Mouse (Mus musculus) neutrophil, adult 5-6 weeks (primary cell): Measurements from ENCODE around the gene Akt1. TPM values are rescaled to one million over a fixed set of nuclear protein-coding genes. Genes with fewer than 3 reads are reported as not detected.

ENCODE experiments used
- ATAC-seq: fragments of 151-379, 151-347 bp; 2 replicates; pipeline ENCODE4 v1.8.0; 2017; ENCODE audit warnings: mild to moderate bottlenecking, moderate TSS enrichment; ENCODE audit not compliant: insufficient number of reproducible peaks, poor library complexity, low FRiP score, severe bottlenecking; ENCODE audit errors: extremely low read depth
- total RNA-seq: library from RNA; stranded (forward); fragments of 200-1000 nt; gene quantifications from 2 replicates; pipeline ENCODE4 v1.2.3, GENCODE M21; 2017

The Akt1 gene
- total RNA-seq, 1 experiment from 2014 or later: 218 TPM

DNA sequence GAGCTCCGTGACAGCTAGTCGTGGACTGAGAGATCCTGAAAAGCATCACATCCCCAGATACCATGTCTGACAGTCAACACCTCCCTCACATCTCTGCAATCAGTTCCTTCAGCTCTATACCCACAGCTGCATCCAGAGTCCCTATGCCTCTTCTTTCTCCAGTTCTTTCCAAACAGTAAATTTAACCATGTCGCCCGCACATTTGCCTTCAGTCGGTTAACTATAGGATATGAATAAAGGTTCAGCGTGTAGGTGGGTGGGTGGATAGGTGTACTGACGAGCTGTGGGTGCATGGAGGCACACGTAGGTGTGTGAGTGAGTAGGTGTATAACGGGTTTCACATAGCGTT is 19.4 kb upstream of the Akt1 start:
- no peak for ATAC-seq

DNA sequence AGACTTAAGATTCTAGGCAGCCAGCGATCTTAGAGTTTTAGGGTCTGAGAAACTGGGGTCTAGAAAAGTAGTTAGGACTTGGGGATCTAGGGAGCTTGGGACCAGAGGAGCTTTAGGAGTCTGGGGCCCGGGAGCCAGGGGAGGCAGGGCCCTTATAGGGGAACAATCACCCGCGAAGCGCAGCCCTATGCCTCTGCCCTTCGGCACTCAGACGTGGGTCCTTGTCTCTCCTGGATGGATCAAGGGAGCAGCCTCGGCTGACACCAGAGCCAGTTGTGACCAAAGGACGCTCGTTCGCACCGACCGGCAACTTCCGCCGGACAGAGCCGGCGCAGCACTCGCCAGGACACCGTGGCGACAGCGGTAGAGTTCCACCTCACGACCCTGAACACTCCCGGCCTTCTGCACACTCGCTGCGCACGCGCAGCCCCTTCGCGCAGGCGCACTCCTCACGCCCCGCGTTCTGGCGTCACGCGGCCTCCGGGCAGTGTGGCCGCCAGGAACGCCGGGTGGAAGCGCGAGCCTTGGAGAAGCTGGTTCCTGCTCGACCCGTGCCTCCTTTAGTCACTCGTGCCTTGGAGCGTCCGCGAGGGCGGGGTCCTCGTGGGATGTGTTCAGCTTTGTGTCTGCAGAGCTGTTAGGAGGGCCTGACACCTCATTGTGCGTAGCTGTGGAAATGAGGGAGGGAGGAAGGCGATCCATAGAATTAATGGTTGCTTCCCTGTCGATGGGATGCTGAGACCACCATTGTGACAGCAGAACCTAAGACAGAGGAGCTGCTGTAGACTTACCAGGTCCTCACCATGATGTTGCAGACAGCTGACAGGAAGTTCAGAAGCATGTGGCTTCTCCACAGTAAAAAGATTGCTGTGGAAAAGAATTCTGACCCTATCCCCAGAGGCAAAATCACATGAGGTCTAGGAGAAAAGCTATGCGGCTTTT is 18.8 kb upstream of the Akt1 start:
- peak; percentile 50 for ATAC-seq

DNA sequence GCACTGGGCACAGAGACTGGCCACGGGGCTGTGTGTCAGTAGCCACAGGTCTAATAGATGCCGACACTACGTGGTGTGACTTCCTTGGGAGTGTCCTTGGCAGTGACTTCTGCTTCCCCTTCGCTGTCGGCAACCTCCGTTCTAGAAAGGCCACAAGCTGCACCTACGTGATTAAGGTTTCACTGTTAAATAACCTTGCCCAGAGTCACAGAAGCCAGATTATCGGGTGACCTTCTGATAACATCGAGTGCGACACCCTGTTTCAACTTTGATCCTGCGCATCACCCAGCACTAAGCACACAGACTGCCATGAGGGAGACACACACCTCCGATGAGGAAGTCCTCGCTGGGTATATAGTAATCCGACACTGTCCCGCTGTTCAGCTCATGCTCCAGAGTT is 13.8 kb upstream of the Akt1 start:
- peak; percentile 80 for ATAC-seq

DNA sequence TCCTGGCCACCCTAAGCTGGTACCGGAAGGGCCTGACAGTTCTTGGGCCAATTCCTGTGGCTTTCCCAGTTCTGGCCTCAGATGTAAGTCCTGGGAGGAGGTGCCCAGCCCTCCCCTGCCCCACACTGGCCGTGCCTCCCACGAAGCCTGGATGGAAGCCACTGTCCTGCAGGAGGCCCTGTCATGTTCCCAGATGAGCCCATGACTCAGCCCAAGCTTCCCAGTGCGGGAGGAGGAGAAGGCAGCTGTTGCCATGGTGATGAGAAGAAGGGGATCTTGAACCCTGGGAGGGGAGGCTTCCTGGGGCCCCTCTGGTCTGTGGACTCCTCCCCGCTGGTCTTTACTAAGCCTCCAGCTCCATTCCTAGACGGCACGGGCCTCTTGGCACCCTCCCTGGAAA is 8.7 kb upstream of the Akt1 start:
- ATAC-seq: no peak

DNA sequence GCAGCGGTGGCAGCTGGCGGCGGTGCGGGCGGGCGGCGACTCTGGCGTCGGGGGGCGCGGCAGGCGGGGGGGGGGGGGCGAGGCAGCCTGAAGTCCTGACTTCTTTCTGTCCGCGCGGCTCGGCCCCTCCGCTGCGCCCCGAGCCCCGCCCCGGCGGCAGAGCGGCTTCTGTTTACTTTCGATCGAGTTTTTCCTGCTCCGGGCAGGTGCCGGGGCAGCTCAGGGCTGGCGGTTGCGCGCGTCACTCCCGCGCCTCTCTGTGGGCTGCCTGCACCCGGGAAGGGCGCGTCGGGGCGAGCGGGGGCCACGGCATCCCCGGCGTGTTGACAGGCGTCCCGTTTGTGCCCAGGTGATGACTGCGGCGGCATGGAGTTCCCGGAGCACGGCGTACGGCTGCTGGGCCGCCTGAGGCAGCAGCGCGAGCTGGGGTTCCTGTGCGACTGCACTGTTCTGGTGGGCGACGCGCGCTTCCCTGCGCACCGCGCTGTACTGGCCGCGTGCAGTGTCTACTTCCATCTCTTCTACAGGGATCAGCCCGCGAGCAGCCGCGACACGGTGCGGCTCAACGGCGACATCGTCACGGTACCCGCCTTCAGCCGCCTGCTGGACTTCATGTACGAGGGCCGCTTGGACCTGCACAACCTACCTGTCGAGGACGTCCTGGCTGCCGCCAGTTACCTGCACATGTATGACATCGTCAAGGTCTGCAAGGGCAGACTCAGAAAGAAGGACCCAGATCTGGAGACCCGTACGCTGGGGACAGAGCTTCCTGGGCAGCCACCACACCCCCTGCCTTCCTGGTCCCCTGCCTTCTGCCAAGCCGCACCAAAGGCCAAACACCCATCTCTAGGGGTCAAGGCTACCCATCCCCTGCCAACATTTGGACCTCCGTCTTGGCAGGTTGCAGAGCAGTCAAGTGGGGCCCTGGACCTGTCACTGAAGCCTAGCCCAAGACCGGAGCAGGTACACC is 4.6 kb upstream of the Akt1 start:
- no peak for ATAC-seq

DNA sequence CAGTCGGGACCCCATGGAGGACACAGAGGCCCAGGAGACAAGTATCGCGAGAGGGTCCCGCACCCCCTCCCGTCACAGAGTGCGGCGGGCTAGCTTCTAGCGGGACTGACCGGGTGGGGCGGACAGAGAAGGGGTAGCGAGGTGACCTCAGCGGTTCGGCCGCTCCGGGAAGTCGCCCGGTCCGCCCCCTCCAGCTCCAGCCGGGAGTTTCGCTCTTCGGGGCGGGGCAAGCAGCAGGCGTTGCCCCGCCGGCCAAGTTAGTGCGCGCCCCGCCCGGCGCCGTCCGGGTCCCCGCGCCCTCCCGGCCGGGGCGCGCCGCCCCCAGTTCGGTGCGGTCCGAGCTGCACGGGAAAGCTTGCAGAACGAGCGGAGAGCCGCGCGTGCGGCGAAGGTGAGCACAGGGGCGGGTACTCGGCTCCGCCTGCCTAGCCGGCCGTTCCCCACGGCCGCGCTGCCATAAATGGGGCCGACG is 3.9 kb upstream of the Akt1 start, which contains the start of gene Zbtb42:
Gene Zbtb42, plus strand, starts transcription at position 274 of the 472 bp plus-strand sequence.
- ATAC-seq: no peak

DNA sequence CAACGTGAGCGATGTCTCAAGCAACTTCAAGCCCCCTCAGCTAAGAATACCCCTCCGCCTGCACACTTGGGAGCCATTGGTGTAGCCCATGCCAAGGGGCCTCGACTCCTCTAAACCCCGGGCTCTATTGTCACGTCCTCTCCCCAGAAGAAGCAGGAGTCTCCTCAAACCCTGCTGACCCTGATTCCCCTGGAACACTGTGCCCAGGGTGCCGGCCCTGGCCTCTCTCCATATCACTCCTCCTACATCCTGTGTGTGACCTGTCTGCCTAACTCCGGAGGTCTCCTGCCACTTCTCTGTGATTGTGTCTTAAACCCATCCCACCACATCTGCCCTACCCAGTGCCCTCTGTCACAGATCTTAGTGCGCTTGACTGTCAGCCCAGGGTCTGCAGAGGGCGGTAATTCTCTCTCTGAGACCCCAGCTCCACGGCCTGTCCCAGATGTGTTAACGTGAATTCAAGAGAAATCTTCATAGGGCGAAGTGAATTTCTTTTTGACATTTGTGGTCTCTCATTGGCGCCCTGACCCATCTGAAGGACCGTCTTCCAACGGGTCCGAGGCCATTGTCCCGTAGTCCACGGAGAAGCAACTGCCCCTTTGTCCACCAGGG is 3.4 kb upstream of the Akt1 start:
- ATAC-seq: no peak

DNA sequence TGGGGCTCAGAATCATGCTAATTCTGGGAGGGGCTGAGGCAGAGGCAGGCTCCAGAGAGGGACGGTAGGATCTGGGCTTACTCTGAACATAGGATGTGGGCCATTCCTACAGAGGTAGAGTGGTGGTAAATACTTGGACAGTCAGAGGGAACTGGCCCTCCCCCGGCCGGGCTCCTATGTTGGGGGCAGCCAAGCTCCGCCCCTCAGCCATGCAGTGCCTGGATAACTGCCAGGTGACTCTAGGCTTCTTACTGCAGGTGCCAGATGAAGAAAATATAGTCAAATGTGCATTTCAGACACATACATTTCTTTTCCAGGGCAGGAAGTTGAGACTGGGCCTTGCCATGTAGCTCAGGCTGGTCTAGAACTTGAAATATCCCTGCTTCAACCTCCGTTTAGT is 2.4 kb upstream of the Akt1 start:
- ATAC-seq: no peak

DNA sequence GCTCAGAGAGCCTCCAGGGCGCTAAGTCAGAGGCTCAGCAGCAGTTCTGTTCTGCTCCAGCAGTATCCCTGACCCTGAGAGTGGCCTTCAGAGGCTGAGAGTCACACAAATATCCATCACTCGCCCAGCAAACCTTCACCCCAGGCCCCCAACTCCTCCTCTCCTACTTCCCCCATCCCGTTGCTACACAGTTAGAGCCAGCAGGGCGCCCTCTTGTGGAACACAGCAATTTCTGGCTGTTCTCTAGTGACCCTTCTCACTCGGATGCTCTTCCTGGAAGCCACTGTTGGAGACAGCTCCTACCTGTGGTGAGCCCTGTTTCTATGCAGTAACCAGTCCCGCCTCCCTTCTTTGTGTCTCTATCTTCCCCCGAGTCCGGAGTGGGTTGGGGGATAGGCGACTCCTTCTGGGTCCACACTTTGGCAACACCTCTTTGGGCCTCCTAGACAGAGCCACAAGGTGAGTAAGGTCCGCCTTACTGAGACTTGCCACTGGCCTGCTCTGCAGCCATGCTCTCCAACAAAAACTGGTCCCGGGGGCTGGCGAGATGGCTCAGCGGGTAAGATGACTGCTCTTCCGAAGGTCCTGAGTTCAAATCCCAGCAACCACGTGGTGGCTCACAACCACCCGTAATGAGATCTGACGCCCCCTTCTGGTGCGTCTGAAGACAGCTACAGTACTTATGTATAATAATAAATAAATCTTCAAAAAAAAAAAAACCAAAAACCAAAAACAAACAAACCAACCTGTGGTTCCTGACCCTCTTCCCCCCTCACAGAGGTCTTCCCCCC is 756 bp upstream of the Akt1 start:
- ATAC-seq: peak; percentile 65

DNA sequence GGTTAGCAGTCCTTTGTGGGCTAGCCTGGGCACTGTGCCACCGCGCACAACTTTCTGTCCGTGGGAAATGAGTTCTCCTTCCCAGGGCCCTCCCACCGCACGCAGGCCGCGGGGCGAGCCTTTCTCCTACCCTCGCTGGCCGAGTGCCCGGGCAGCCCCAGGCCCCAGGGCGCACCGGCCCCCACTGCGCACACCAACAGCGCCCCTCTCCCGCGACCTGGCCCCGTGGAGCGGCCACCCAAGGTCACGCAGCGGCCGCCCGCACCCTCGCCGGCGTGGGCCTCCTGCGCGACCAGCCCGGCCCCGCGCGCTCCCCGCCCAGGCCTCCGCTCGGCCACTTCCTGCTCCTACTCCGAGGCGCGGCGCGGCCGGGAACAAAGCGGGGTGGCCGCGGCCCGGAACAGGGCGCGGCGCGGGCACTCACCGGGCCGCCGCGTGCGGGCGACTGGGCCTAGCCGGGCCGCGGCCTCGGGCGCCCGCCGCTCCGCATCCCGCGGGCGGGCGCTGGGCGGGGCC is 1.1 kb downstream of the Akt1 start:
- ATAC-seq: no peak

DNA sequence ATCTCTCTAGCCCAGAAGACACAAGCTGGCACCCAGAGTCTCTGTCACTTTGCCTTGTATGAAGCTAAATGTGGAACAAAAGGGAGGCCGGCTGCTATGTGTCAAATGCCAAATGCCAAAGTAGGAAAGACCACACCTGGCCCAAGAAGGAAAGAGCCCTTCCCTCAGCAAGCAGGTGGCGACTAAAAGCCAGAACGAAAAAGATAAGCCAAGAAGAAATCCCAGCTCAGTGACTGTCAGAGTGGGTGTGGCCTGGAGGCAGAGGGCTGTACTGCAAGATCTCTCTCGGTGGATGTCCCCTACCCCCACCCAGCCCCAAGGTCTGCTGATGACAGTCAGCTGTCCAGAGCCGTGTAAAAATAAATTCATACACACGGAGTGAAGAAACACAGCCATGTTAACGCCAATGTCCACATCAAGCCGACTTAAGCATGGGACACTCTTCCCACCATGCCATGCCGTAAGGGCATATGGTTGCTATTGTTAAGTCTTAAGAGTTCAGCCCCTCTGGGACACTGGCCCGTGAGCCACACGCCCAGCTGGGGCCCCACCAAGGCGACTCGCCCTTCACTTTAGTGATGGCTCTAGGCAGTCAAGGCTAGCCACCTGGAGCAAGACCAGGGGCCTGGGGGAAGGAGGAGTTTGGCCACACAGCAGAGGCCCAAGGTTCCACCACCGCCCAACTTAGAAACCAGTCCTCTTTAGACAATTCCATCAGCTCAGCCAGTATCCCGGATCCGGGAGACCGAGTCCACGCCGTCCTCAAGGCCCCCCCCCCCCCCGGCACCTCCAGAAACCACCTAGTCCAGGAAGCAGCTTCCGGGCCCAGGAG is 1.7 kb downstream of the Akt1 start:
- ATAC-seq: peak; percentile 25; the same call in 1 of the 2 replicates

DNA sequence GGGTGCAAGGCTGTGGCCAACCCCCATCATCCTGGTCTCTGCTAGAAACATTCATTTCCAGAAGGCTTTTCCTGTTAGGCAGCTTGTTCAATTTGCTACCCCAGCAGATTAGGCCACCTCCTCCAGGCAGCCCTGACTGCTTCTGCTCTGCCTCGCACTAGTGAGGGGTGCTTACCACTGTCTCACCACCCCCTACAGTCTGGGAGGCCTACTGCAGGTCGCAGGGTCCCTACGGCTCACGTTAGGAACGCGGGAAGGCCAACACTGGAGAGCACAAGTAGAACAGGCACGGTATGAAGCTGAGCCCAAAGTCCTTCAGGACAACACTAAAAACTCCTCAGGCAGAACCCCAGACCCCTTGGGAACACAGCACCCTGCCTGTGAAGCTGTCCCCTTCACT is 2.8 kb downstream of the Akt1 start:
- ATAC-seq: no peak

DNA sequence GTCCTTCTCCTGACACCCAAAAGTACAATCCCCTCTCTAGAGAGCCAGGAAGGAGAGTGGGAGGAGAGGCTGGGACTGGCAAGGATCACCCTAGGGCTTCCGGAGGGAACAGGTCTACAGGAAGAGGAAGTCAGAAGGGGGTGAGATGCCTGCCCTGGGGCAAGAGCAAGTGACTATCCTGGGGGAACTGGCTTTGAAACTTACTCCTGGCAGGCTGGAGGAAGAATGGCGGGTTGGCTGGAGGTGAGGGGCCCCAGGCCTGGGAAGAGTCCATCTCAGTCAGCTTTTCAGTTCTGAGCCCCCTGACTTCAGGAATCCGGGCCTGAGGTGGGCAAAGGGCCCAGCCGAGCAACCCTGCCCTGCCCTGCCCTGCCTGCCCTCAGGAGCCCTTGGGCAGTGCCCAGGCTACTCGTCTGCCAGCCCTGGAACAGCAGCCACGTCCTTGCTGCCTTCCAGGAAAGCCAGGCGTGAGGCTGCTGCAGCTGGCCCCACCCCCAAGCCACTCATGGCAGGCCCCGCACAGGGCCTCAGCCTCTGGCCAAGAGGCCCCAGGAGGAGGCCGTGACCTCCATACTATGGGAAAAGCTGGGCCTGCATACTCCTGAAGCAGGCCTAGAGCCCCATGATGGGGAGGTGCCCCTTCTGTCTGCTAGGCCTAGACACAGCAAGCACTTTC is 3.8 kb downstream of the Akt1 start:
- no peak for ATAC-seq

DNA sequence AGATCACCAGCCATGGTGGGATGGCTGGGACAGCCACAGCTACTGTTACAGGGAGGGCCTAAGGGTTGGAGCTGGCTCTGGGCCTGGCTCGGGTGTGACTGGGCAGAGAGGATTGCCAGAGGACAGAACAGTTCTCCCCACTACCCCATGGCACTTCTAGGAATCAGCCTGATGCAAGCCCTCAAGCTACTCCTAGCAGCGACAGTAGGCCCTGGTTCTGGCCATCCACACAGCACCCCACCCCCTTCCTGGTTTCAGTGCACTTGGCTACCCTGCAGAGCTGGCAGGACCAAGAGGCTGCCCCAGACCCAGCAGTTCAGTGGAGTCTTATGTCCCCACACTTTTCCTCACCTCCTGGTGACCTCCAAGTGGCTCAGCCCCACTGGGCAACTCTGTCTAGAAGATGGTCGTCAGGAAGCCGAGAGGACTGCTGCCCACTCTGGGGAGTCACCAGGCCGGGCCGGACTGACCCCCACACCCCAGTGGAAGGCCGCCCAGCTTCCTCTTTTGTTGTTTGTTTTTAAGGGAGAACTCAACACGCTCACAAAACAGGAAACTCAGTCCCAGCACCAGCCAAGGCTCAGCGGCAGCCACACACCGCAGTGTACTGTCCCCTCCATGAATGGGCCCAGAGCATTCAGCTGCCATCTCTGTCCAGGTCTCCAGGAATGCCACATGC is 6.9 kb downstream of the Akt1 start:
- ATAC-seq: peak; percentile 39

DNA sequence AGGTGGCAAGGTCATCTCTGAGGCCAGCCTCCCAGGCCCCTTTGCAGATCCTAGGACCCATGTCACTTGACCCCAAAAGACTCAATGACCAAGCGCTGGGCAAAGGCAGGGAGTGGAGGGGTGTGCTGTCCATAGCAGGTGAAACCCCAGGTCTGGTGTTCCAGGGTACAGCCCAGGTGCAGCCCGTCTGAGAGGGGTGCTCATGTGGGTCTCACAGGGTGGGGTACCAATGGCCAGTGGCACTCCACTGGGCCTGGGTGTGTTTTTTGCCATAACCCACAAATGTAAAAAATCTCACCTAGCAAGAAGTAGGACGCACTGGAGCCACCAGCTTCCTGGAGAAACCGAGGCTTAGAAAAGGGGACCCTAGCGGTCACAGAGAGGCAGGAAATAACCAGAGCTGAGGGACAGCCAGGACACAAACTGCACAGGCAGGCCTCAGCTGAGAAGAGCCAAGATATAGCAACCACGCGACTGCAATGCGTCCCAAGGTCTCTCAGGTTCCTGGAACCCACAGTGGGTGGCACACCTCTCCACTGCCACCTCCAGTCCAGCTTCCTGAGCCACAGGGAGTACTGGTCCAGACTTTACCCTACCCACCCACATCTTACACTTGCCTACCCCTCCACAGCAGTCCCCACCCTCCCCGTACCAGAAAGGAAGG is 8.7 kb downstream of the Akt1 start:
- ATAC-seq: no peak

DNA sequence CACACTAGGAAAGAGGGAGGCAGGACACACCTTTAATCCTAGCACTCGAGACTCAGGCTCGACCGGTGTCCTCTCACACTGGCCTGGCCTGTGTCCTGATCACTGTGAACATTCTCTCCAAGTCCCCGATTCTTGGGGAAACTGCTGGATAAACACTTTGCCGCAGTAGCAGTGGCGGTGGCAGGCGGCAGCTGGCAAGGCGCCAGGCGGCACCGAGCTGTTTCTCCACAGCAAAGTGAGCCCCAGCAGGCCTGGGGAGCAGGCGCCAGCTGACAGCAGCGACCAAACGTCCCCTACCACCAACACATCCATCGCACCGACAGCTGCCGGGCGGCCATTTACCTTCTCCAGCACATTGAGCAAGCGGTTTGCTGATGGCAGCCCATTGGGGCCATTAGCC is 9.2 kb downstream of the Akt1 start:
- ATAC-seq: no peak
